Mouse (Mus musculus) layer of hippocampus, adult 11-12 months (tissue): Measurements from ENCODE around the gene Kdm1b.

ENCODE experiments used
- DNase-seq: peaks from one replicate; pipeline ENCODE4 v3.0.0; 2022; ENCODE audit warnings: low spot score

The Kdm1b gene

DNA sequence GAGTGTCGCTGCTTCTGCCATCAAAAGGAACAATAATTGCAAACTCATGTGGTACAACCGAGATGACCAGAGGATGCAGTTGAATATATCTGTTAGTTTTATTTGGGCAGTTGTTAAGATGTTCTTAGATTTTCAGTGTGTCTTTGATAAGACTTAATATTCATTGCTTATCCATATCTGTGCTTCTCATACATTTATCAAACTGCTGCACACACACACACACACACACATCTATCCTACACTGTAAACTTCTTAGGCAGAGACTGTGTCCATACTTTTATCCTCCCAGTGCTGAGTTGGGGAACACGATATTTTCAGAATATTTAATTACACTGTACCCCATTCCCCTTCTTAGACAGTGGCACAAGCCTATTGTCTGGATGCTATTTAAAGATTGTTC lies 67.9 kb downstream of the Kdm1b start:
- no peak for DNase-seq

DNA sequence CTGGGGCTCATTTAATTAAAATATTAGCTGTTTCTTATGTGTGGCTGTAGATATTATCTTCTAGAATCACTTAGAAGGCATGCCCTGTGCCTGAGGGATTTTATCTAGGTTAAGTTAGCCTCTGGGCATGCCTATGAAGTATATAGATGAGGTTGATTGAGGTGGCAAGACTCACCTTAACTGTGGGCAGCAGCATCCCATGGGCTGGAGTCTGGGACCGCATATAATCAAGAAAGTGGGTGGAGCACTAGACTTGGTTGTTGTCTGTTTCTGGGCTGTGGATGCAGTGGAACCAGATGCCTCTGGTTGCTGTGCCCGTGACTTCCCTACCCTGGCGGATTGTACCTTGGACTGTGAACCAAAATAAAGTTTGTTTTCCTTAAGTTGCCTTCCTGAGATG lies 68.8 kb downstream of the Kdm1b start:
- DNase-seq, result no peak

DNA sequence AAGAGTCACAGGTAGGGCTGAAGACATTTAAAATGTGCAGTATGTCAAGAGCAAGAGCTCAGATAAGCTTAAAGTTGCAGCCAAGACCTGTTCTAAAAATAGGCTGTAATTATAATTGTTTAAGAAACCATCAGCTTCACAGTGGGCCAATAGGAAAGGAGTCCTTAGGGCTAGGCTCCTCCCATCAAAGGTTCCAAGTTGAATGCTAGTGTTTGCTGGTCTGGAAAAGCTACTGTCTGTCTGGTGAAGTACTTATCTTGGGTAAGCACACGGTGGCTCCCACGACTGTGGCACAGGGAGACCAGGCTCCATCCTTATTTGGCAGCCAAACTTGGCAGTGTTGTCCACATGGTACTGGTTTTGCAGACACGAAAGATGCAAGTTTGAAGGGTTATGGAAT lies 69.6 kb downstream of the Kdm1b start:
- no peak for DNase-seq

DNA sequence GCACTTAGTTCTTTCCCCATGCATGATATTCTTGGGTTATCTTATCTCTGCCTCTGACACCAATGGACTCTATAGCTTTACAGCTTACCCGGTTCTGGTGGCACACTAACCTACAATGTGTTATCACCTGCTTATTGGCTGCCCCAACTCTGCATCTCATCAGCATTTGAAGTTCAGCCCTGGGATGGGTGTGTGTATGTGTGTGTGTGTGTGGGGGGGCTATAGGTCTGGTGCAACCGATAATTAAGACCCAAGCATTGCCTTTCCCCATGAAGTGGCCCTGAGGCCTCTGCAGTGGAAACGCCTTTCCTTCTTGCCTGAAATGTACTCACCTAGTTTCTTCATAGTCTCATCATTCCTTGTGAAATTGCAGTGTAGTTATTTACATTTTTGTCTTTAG lies 72.7 kb downstream of the Kdm1b start:
- DNase-seq, result no peak

DNA sequence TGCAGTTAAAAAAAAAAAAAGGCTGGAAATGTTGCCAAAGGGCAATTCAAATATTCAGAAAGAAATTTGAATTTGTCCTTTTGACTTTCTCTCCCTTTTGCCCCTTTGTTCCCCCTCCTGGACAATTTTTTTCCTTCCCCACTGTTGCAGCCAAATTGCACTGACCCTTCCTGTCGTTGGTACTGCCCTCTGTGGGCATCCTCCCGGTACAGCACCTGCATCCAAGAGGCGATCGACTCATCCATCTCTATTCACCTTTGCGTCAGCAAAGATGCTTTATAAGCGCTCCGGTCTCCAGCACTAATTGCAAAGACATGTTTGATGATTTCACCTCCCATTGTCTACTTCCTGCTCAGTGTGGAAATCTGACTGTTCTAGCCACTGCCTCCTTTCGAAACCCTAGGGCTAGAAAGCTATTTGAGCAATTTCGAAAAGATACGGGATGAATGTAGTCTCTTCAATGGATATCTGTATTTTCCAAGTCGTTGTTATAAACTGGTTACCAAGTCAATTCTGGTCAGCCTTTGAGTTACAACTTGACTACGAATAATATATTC lies 78.1 kb downstream of the Kdm1b start:
- DNase-seq, result no peak

DNA sequence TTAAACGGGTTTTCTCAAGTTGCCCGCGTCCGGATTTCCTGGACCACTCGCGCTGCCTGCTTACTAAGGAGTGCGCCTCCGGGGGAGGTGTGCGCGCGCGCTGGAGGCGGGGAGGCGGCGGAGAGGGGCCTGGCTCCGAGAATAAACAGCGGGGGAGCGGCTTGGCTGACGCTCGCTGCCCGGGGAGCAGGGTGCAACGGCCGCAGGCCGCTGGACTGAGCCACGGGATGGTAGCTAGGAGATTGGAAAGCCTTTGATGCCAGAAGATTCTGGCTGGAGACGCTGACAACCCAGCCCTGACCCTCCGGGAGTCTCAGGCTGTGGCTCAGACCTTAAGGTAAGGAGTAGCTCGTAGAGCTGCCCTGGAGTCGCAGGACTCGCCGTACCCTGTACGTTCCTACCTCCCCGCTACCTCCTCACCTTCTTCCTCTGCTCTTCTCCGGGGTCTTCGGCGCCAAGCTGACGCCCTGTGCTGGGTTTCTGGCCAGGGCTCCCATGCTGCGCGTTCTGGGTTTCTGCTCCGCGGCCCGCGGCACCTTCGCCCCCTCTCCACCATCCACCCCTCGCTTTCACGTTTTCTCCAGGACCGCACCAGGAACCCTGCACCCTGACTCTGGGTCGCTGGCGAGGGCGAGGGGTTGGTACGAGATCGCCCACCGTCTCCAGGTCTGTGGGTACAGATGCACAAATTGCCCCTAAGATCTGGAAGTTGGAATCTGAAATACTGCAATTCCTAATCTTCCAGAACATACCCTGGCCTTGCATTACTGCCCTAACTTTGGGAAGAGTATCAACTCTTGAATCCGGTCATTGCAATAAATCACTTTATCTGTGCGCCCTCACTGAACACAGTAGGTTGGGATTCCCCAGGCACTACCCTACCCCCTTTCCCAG lies 79.5 kb downstream of the Kdm1b start, which contains the start of gene Rnf144b:
Gene Rnf144b (plus strand): TSS at position 120 of the 894 bp plus-strand sequence.
- DNase-seq, result peak; percentile 25

DNA sequence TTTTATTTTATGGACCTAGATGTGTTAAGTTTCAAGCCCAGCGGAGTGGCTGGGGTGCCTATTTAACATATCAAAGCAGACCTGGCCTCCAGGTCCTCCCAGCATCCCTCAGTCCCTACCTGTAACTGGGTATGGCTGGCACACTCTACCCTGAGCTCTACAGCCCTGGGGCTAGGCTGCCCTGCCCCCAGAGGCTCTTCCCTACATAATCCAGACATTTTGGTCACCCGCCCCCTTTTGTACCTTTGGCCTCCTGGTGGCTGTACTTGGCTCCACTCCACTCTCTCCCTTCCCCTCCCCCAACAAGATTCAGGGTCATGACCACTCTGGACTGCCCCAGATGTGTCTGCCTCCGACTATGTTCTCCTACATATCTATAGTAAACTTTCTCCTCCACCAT lies 81.2 kb downstream of the Kdm1b start:
- DNase-seq, result no peak

DNA sequence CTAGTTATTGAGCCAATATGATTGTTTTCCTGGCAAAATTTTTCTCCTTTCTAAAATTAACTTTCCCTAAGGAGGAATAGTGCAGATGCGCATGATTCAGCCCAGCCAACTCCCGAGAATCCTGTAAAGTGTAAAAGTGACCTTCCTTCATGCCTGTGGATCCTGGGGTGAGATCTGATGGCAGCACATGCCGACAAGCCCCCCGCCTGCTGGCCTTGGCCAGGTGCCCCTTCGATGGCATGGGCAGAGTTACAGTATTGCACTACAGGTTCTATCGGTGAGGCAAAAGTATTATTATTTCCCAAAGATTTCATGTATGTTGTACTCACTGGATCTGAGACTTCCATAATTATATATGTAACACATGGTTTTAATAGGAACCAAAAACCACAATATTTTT lies 81.7 kb downstream of the Kdm1b start:
- no peak for DNase-seq

DNA sequence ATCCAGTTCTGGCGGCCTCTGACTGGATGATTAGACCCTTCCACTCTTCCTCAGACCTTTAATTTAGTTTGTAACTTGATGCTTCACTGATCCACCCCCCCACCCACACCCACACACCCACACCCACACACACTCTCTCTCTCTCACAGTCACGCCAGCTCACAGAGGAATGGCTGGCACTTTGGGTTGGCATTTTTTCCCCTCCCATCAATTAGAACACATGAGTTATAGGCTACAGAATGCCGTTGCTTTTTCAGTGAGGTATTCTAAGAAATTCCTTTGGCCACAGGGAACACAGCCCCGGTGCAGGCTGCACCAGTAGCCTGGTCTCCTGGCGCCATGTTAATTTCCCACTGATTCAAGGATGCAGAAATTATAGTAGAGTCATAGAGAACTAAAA lies 82.3 kb downstream of the Kdm1b start:
- no peak for DNase-seq

DNA sequence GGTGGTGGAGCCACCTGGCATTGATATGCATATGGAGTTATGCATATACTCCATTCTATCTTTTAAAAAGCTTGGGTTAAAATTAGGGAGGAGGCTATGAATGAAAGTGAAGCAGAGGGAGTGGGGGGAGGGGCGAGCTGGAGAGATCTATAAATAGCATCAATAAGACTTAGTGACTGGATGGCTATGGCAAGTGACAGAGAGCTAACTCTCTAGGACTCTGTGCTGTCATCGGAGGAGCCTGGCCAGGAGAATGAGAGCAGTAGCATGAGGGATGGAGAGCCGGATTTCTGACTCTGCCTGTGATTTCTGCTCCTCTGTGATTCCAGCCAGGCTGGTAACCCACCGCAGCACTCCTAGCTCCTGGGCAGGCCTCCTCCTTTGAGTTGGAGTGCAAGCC lies 85.8 kb downstream of the Kdm1b start:
- no peak for DNase-seq

DNA sequence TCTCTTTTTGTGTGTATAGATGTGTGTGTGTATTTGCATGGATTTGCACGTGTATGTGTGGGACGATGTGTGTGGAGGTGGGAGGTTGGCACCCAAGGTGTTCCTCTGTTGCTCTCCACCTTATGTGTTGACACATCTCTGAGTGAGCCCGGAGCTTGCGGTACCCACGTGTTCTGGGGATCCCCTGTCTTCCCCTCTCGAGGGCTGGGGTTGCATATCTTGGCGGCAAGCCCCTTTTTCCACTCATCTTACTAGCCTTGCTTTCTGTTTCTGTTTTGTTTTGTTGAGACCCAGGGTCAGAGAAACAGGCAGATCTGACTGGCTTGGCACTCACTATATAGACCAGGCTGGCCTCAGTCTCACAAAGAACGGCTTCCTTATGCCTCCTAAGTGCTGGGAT lies 89.8 kb downstream of the Kdm1b start:
- no peak for DNase-seq

DNA sequence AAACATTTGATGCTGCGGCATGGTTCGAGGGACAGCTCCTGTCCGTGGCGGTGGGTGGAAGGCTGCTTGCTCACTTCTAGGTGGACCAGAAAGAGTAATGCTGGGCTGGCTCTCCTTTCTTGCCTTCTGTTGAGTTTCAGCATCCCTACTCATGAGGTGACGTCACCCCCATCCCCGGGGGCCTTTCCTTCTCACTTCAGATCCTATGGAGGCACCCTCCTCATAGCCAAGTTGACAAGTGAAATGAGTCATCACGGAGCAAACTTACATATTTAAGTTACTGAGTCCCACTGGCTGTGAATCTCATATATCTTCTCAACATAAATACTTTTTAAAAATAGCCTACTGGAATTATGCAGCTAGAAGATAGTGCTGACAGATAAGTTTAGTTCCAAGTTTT lies 91.5 kb downstream of the Kdm1b start:
- no peak for DNase-seq
